Mouse (Mus musculus): ENCODE data around the gene Epo. TPM values are rescaled to one million over a fixed set of nuclear protein-coding genes. Genes with fewer than 3 reads are reported as not detected.

Epo gene
- polyA plus RNA-seq, 2 experiments: 0.40 to 0.85 TPM

- no peaks in the 10 kb centered on the region for H3K27me3 ChIP-seq (ENCODE audit: control insufficient read depth, insufficient read depth, low read length)
- no peaks in the 10 kb centered on the region for H3K9me3 ChIP-seq (ENCODE audit: control insufficient read depth, low read length)
- no peak overlapping the region for H3K9ac ChIP-seq (replicated peaks)
- H3K36me3 ChIP-seq (replicated peaks; ENCODE audit: control insufficient read depth, insufficient read depth, low read depth): peaks cover 47% of the 10 kb centered on the region
- peaks cover 0 to 9% of the 10 kb centered on the region in 2 experiments; a peak in 2 of 4 replicates for H3K4me1 ChIP-seq (replicated peaks; ENCODE audit: control insufficient read depth in 2 of 2, insufficient read depth in 2 of 2, low read length in 1 of 2)
- WGBS (ENCODE audit: insufficient replicate concordance): 42% methylated on average over 1 of the region's 1 CpGs
- no peak overlapping the region for H3K4me2 ChIP-seq (ENCODE audit: low read depth)
- H3K27ac ChIP-seq: no peak overlapping the region
- TF ChIP-seq EP300 (IDR thresholded peaks at IDR 0.05; ENCODE audit: low read depth) (no peak), CTCF (IDR thresholded peaks at IDR 0.05; ENCODE audit: low read depth) (no peak)
- no peak overlapping the region for H3K4me3 ChIP-seq (ENCODE audit: insufficient read depth in 1 of 2, low read depth in 2 of 2, low read length in 2 of 2)
- DNase-seq (ENCODE audit: low read depth in 3 of 3, low spot score in 3 of 3) (no peak), ATAC-seq (ENCODE audit: insufficient read depth) (no peak)
Measured at GRCm38 (mm10) chr5:137527413-137527812, 5.6 kb downstream of the Epo start.

- H3K9ac ChIP-seq (replicated peaks): no peak overlapping the region; the same call in 1 of the 2 replicates
- ATAC-seq (ENCODE audit: insufficient read depth) (peak; percentile 14; the same call in 1 of the 2 replicates), DNase-seq (ENCODE audit: low read depth in 3 of 3, low spot score in 3 of 3) (peak in 1 of 3 experiments; percentile 20)
- H3K4me3 ChIP-seq (ENCODE audit: insufficient read depth in 1 of 2, low read depth in 2 of 2, low read length in 2 of 2): no peak overlapping the region
- no peaks in the 10 kb centered on the region for H3K9me3 ChIP-seq (ENCODE audit: control insufficient read depth, low read length)
- 25% methylated on average over 16 of the region's 16 CpGs for WGBS (ENCODE audit: insufficient replicate concordance)
- H3K27me3 ChIP-seq (ENCODE audit: control insufficient read depth, insufficient read depth, low read length): no peaks in the 10 kb centered on the region
- H3K27ac ChIP-seq: no peak overlapping the region
- TF ChIP-seq CTCF (IDR thresholded peaks at IDR 0.05; ENCODE audit: low read depth): peak; percentile 39; the same call in 1 of the 2 replicates
- no peak for TF ChIP-seq EP300 (IDR thresholded peaks at IDR 0.05; ENCODE audit: low read depth)
- H3K4me2 ChIP-seq (ENCODE audit: low read depth): no peak overlapping the region
- peaks cover 51% of the 10 kb centered on the region for H3K36me3 ChIP-seq (replicated peaks; ENCODE audit: control insufficient read depth, insufficient read depth, low read depth)
- peaks cover 0 to 9% of the 10 kb centered on the region in 2 experiments; a peak in 2 of 4 replicates for H3K4me1 ChIP-seq (replicated peaks; ENCODE audit: control insufficient read depth in 2 of 2, insufficient read depth in 2 of 2, low read length in 1 of 2)
Measured at GRCm38 (mm10) chr5:137526192-137526936, 6.7 kb downstream of the Epo start.

GRCm38 (mm10) chr5:137525511-137525910 is 7.5 kb downstream of the Epo start:
- H3K27ac ChIP-seq: no peak overlapping the region
- peaks cover 56% of the 10 kb centered on the region for H3K36me3 ChIP-seq (replicated peaks; ENCODE audit: control insufficient read depth, insufficient read depth, low read depth)

GRCm38 (mm10) chr5:137524671-137525070 is 8.4 kb downstream of the Epo start:
- 79% methylated on average over 13 of the region's 13 CpGs for WGBS (ENCODE audit: insufficient replicate concordance)
- Histone ChIP-seq H3K4me2 (ENCODE audit: low read depth) (no peak overlapping the region), H3K27ac (no peak overlapping the region), H3K9me3 (ENCODE audit: control insufficient read depth, low read length) (no peaks in the 10 kb centered on the region), H3K36me3 (replicated peaks; ENCODE audit: control insufficient read depth, insufficient read depth, low read depth) (peaks cover 54% of the 10 kb centered on the region), H3K27me3 (ENCODE audit: control insufficient read depth, insufficient read depth, low read length) (no peaks in the 10 kb centered on the region), H3K4me3 (ENCODE audit: insufficient read depth in 1 of 2, low read depth in 2 of 2, low read length in 2 of 2) (no peak overlapping the region), H3K4me1 (replicated peaks; ENCODE audit: control insufficient read depth in 2 of 2, insufficient read depth in 2 of 2, low read length in 1 of 2) (peaks cover 0 to 3% of the 10 kb centered on the region in 2 experiments; a peak in 2 of 4 replicates), H3K9ac (replicated peaks) (no peak overlapping the region)
- no peak for DNase-seq (ENCODE audit: low read depth in 3 of 3, low spot score in 3 of 3)
- TF ChIP-seq EP300 (IDR thresholded peaks at IDR 0.05; ENCODE audit: low read depth) (no peak), CTCF (IDR thresholded peaks at IDR 0.05; ENCODE audit: low read depth) (no peak)
- ATAC-seq (ENCODE audit: insufficient read depth): no peak

More at GRCm38 (mm10) chr5:137525511-137525910, 7.5 kb downstream of the Epo start:
- Histone ChIP-seq H3K4me1 (replicated peaks; ENCODE audit: control insufficient read depth in 2 of 2, insufficient read depth in 2 of 2, low read length in 1 of 2) (peaks cover 0 to 4% of the 10 kb centered on the region in 2 experiments; a peak in 2 of 4 replicates), H3K9me3 (ENCODE audit: control insufficient read depth, low read length) (no peaks in the 10 kb centered on the region), H3K27me3 (ENCODE audit: control insufficient read depth, insufficient read depth, low read length) (no peaks in the 10 kb centered on the region), H3K9ac (replicated peaks) (no peak overlapping the region), H3K4me3 (ENCODE audit: insufficient read depth in 1 of 2, low read depth in 2 of 2, low read length in 2 of 2) (no peak overlapping the region), H3K4me2 (ENCODE audit: low read depth) (no peak overlapping the region)
- ATAC-seq (ENCODE audit: insufficient read depth) (no peak), DNase-seq (ENCODE audit: low read depth in 3 of 3, low spot score in 3 of 3) (no peak)
- WGBS (ENCODE audit: insufficient replicate concordance): 74% methylated on average over 16 of the region's 16 CpGs
- TF ChIP-seq CTCF (IDR thresholded peaks at IDR 0.05; ENCODE audit: low read depth): no peak
- no peak for TF ChIP-seq EP300 (IDR thresholded peaks at IDR 0.05; ENCODE audit: low read depth)

- no peaks in the 10 kb centered on the region for H3K9me3 ChIP-seq (ENCODE audit: control insufficient read depth, low read length)
- H3K27me3 ChIP-seq (ENCODE audit: control insufficient read depth, insufficient read depth, low read length): no peaks in the 10 kb centered on the region
- H3K27ac ChIP-seq: no peak overlapping the region
- peaks cover 51% of the 10 kb centered on the region for H3K36me3 ChIP-seq (replicated peaks; ENCODE audit: control insufficient read depth, insufficient read depth, low read depth)
- H3K4me3 ChIP-seq (ENCODE audit: insufficient read depth in 1 of 2, low read depth in 2 of 2, low read length in 2 of 2): no peak overlapping the region
- TF ChIP-seq EP300 (IDR thresholded peaks at IDR 0.05; ENCODE audit: low read depth) (no peak), CTCF (IDR thresholded peaks at IDR 0.05; ENCODE audit: low read depth) (no peak)
- DNase-seq (ENCODE audit: low read depth in 3 of 3, low spot score in 3 of 3) (no peak), ATAC-seq (ENCODE audit: insufficient read depth) (no peak)
- H3K4me2 ChIP-seq (ENCODE audit: low read depth): no peak overlapping the region
- 90% methylated on average over 8 of the region's 8 CpGs for WGBS (ENCODE audit: insufficient replicate concordance)
- no peak overlapping the region for H3K9ac ChIP-seq (replicated peaks)
- H3K4me1 ChIP-seq (replicated peaks; ENCODE audit: control insufficient read depth in 2 of 2, insufficient read depth in 2 of 2, low read length in 1 of 2): peaks cover 0 to 3% of the 10 kb centered on the region in 2 experiments; a peak in 2 of 4 replicates
Measured at GRCm38 (mm10) chr5:137524251-137524515, 8.9 kb downstream of the Epo start.
